Mouse (Mus musculus): ENCODE results near the gene Mthfd2. TPM values are rescaled to one million over a fixed set of nuclear protein-coding genes. Genes with fewer than 3 reads are reported as not detected.
A peak's percentile ranks its signal among the peaks of the same experiment; 100 is the strongest.

The Mthfd2 gene
- polyA plus RNA-seq, 1 experiment from 2014 or later: 45.7 TPM

GRCm38 (mm10) chr6:83265653-83266052, 60.1 kb downstream of the Mthfd2 start:
- H3K36me3 ChIP-seq (ENCODE audit: control insufficient read depth, insufficient read depth, low read length): no peaks in the 10 kb centered on the region
- H3K27ac ChIP-seq (ENCODE audit: low read depth, low read length): no peak overlapping the region
- no peak overlapping the region for H3K4me2 ChIP-seq (ENCODE audit: low read depth)
- 93% methylated on average over 4 of the region's 4 CpGs for WGBS
- H3K4me1 ChIP-seq (ENCODE audit: control insufficient read depth, insufficient read depth, low read length): no peaks in the 10 kb centered on the region
- DNase-seq (ENCODE audit: low spot score) (no peak), ATAC-seq (ENCODE audit: insufficient read depth, low FRiP score, low TSS enrichment) (no peak)
- H3K9me3 ChIP-seq (ENCODE audit: control insufficient read depth, low read length): no peaks in the 10 kb centered on the region
- no peak overlapping the region for H3K4me3 ChIP-seq (ENCODE audit: low read depth, low read length)
- H3K9ac ChIP-seq (ENCODE audit: low read length): no peak overlapping the region
- H3K27me3 ChIP-seq (ENCODE audit: control insufficient read depth, insufficient read depth, low read length): no peaks in the 10 kb centered on the region

DNA sequence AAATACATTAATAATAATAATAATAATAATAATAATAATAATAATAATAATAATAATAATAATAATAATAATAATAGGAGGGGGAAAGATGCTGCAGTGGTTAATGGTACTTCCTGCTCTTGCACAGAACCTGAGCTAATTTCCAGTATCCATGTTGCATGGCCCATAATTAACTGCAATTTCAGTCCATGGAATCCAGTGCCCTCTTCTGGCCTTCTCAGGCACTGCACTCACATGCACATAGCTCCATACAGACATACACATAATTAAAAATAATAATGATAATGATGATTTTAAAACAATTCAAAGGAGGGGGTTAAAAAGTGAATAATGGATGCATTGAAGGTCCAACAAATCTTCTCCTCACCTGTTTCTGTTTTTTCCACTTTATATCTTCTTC, 60.5 kb downstream of the Mthfd2 start:
- no peaks in the 10 kb centered on the region for H3K9me3 ChIP-seq (ENCODE audit: control insufficient read depth, low read length)
- H3K36me3 ChIP-seq (ENCODE audit: control insufficient read depth, insufficient read depth, low read length): no peaks in the 10 kb centered on the region
- H3K4me3 ChIP-seq (ENCODE audit: low read depth, low read length): no peak overlapping the region
- ATAC-seq (ENCODE audit: insufficient read depth, low FRiP score, low TSS enrichment) (no peak), DNase-seq (ENCODE audit: low spot score) (peak; percentile 24)
- no peaks in the 10 kb centered on the region for H3K27me3 ChIP-seq (ENCODE audit: control insufficient read depth, insufficient read depth, low read length)
- no peak overlapping the region for H3K27ac ChIP-seq (ENCODE audit: low read depth, low read length)
- no peak overlapping the region for H3K4me2 ChIP-seq (ENCODE audit: low read depth)
- H3K9ac ChIP-seq (ENCODE audit: low read length): no peak overlapping the region
- H3K4me1 ChIP-seq (ENCODE audit: control insufficient read depth, insufficient read depth, low read length): no peaks in the 10 kb centered on the region

DNA sequence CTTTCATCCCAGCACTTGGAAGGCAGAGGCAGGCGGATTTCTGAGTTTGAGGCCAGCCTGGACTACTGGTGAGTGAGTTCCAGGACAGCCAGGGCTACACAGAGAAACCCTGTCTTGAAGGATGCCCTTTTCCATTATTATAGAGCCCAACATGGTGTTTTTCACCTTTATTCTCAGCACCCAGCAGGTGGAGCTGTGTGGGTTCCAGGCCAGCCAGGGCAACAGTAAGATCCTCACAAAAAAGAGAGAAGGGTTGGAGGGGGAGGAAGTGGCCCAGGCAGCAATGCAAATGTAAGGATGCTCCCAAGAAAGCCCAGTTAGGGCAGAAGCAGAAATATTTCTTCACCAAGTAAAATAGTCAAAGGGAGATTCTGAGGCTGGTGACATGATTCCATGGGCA, 61.2 kb downstream of the Mthfd2 start:
- Histone ChIP-seq H3K36me3 (ENCODE audit: control insufficient read depth, insufficient read depth, low read length) (no peaks in the 10 kb centered on the region), H3K27me3 (ENCODE audit: control insufficient read depth, insufficient read depth, low read length) (no peaks in the 10 kb centered on the region), H3K4me2 (ENCODE audit: low read depth) (no peak overlapping the region), H3K27ac (ENCODE audit: low read depth, low read length) (no peak overlapping the region), H3K9me3 (ENCODE audit: control insufficient read depth, low read length) (no peaks in the 10 kb centered on the region), H3K9ac (ENCODE audit: low read length) (no peak overlapping the region), H3K4me1 (ENCODE audit: control insufficient read depth, insufficient read depth, low read length) (no peaks in the 10 kb centered on the region), H3K4me3 (ENCODE audit: low read depth, low read length) (no peak overlapping the region)
- DNase-seq (ENCODE audit: low spot score): no peak
- WGBS: 95% methylated on average over 1 of the region's 1 CpGs
- ATAC-seq (ENCODE audit: insufficient read depth, low FRiP score, low TSS enrichment): no peak

Other genes starting within 250 kb of the Mthfd2 start
- 41.8 and 42.0 TPM in 2 replicates for gene Pcgf1, start 248.0 kb downstream of the Mthfd2 start, polyA plus RNA-seq (2014; fragmentation: Nextera tagmentation; extraction: Ambion mirVana)
- 2.5 and 2.7 TPM in 2 replicates for gene Lbx2, start 239.5 kb downstream of the Mthfd2 start, polyA plus RNA-seq (2014; fragmentation: Nextera tagmentation; extraction: Ambion mirVana)
- 3.3 and 3.5 TPM in 2 replicates for gene Ccdc142, start 224.3 kb downstream of the Mthfd2 start, polyA plus RNA-seq (2014; fragmentation: Nextera tagmentation; extraction: Ambion mirVana)
- gene Gm42688, start 224.3 kb downstream of the Mthfd2 start, polyA plus RNA-seq (2014; fragmentation: Nextera tagmentation; extraction: Ambion mirVana): 2.1 and 2.7 TPM in 2 replicates
- 118 and 123 TPM in 2 replicates for gene Mrpl53, start 216.9 kb downstream of the Mthfd2 start, polyA plus RNA-seq (2014; fragmentation: Nextera tagmentation; extraction: Ambion mirVana)
- gene Mogs, start 210.4 kb downstream of the Mthfd2 start, polyA plus RNA-seq (2014; fragmentation: Nextera tagmentation; extraction: Ambion mirVana): 30.5 and 31.9 TPM in 2 replicates
- gene Wbp1, start 204.3 kb downstream of the Mthfd2 start, polyA plus RNA-seq (2014; fragmentation: Nextera tagmentation; extraction: Ambion mirVana): 169 and 177 TPM in 2 replicates
- gene Ino80b, start 200.5 kb downstream of the Mthfd2 start, polyA plus RNA-seq (2014; fragmentation: Nextera tagmentation; extraction: Ambion mirVana): 19.8 and 23.4 TPM in 2 replicates
- 20.6 and 22.1 TPM in 2 replicates for gene Rtkn, start 190.4 kb downstream of the Mthfd2 start, polyA plus RNA-seq (2014; fragmentation: Nextera tagmentation; extraction: Ambion mirVana)
- 12.2 and 14.5 TPM in 2 replicates for gene Wdr54, start 169.5 kb downstream of the Mthfd2 start, polyA plus RNA-seq (2014; fragmentation: Nextera tagmentation; extraction: Ambion mirVana)
- gene 1700003E16Rik, start 169.5 kb downstream of the Mthfd2 start, polyA plus RNA-seq (2014; fragmentation: Nextera tagmentation; extraction: Ambion mirVana): 1.4 and 1.5 TPM in 2 replicates
- gene Dctn1, start 160.0 kb downstream of the Mthfd2 start, polyA plus RNA-seq (2014; fragmentation: Nextera tagmentation; extraction: Ambion mirVana): 114 and 125 TPM in 2 replicates
- 0.28 and 0.77 TPM in 2 replicates for gene Slc4a5, start 106.1 kb downstream of the Mthfd2 start, polyA plus RNA-seq (2014; fragmentation: Nextera tagmentation; extraction: Ambion mirVana)
- 69.5 and 72.3 TPM in 2 replicates for gene Mob1a, start 108 bp upstream of the Mthfd2 start, polyA plus RNA-seq (2014; fragmentation: Nextera tagmentation; extraction: Ambion mirVana)
- 106 and 115 TPM in 2 replicates for gene Bola3, start 23.2 kb upstream of the Mthfd2 start, polyA plus RNA-seq (2014; fragmentation: Nextera tagmentation; extraction: Ambion mirVana)
- gene Tet3, start 133.2 kb upstream of the Mthfd2 start, polyA plus RNA-seq (2014; fragmentation: Nextera tagmentation; extraction: Ambion mirVana): 47.3 and 48.8 TPM in 2 replicates
- gene Dguok, start 181.1 kb upstream of the Mthfd2 start, polyA plus RNA-seq (2014; fragmentation: Nextera tagmentation; extraction: Ambion mirVana): 56.3 and 63.0 TPM in 2 replicates
- 0.66 and 1.8 TPM in 2 replicates for gene Actg2, start 210.4 kb upstream of the Mthfd2 start, polyA plus RNA-seq (2014; fragmentation: Nextera tagmentation; extraction: Ambion mirVana)
- 24.7 and 27.9 TPM in 2 replicates for gene Stambp, start 246.8 kb upstream of the Mthfd2 start, polyA plus RNA-seq (2014; fragmentation: Nextera tagmentation; extraction: Ambion mirVana)